Mouse (Mus musculus) ovary, adult 18-20 months (tissue): ENCODE results near the gene Tbc1d23.

Experiments used
- DNase-seq: peaks from one replicate; pipeline ENCODE4 v3.0.0; 2022; ENCODE audit warnings: low spot score, mixed read lengths

Gene Tbc1d23

DNA sequence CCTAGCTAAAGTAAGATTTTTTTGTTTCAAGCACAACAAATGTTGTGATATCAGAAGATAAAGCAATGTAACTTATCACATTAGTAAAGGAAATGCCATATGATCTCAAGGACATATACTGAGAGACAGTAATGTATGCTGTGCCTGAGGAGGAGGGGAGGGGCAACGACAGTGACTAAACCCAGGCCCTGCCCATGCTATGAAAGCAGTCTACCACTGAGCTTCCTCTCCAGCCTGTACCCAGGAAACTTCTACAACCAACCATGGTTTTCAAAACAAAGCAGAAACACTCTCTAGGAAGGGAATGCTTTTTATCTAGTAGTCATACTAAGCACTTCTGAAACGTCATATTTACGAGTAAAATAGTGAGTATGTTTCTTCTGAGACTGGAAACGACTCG, 68.5 kb downstream of the Tbc1d23 start:
- DNase-seq: no peak

- DNase-seq: no peak
These were observed 71.5 kb downstream of the Tbc1d23 start for GRCm38 (mm10) chr16:57159835-57160234.

DNA sequence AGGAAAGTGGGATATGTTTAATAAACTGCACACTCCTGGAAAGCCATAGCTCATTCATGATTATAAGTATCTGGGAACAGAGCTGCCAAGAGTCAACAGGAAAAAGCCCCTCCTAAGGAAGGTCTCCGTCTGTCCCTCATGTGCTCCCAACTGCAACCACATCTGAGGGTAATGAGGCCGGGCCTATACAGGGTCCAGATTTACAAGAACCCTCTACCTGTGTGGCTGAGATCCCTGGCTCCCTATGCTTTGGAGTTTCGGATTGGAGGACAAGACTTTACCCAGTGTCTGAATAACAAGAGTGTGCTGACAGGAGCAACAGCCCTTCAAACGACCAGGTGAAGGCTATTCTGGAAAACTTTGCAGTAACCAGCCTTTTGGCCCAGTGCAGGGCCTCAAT, 73.6 kb downstream of the Tbc1d23 start:
- no peak for DNase-seq

DNA sequence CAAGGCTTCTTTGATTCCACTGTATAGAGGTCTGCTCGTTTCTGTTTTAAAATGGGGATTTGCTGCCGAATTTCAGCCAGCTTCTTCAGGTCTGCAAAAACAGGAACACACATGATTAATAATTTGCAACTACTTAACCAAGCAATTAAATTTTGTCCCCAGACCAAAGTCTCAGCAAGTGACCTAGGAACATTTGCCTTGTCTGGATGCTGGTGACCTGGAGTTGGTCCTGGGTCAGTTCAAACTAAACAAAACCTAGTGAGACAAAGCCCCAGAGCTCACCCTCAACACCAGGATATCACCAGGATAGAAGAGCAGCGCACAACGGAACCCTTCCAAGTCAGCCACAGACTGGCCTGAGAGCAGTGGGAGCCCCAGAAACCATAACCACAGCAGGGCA, 74.2 kb downstream of the Tbc1d23 start:
- no peak for DNase-seq

- no peak for DNase-seq
These were observed 75.4 kb downstream of the Tbc1d23 start for GRCm38 (mm10) chr16:57155899-57156298.

GRCm38 (mm10) chr16:57151437-57151836, 79.9 kb downstream of the Tbc1d23 start:
- no peak for DNase-seq

GRCm38 (mm10) chr16:57144741-57145140, 86.6 kb downstream of the Tbc1d23 start:
- no peak for DNase-seq

- no peak for DNase-seq
These were observed 97.7 kb downstream of the Tbc1d23 start for GRCm38 (mm10) chr16:57133611-57134010.

- no peak for DNase-seq
These were observed 99.0 kb downstream of the Tbc1d23 start for GRCm38 (mm10) chr16:57132326-57132725.

DNA sequence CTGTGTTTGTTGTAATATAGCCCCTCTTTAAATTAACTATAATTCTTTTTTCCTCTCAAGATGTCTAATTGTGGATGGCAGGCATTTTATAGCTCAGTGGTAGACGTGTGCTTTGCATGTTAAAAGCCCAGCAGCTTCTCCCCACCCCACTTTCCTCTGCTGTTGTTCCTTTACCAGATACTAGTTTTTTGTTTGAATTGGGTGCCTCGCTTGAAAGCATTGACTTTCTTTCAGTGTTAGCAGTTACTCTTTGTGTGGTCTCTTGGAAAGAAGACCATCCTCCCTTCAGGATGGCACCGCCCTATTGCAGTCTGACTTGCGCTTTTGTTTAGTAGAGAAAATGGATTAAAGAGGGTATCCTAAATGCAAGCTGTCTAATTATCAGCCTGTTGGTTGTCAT, 99.8 kb downstream of the Tbc1d23 start:
- DNase-seq: no peak

DNA sequence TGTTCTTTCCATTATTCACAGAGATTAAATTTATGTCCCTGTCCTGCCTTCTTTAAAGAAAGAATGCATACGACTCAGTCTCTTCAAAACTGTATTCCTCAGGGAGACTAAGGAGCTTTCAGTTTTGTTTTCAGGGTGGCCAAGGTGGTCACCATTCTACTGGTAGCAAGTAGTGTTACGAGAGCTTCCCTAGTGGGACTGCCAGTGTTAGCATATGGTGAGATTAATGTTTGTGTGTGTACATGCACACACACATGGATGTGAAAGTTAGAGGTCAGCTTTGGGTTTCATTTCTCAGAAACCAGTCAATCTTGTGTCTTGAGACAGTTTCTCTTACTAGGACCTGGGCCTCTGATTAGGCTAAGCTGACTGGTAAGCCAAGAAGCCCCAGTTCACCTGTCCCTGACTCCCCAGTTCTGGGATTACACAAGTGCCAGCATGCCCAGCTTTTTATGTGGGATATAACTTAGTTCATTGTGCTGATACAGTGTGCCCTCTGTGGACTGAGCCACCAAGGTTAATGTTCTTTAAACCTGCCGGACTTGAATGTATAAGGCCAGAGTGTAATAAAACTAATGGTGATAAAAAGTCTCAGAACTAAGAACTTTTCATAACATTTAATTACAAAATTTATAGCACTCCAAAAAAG, 100.4 kb downstream of the Tbc1d23 start:
- DNase-seq: no peak

GRCm38 (mm10) chr16:57127825-57128224, 103.5 kb downstream of the Tbc1d23 start:
- no peak for DNase-seq

- DNase-seq: no peak
These were observed 105.0 kb downstream of the Tbc1d23 start for GRCm38 (mm10) chr16:57126268-57126667.

- no peak for DNase-seq
These were observed 108.4 kb downstream of the Tbc1d23 start for GRCm38 (mm10) chr16:57122682-57123445.

GRCm38 (mm10) chr16:57121816-57122415, 109.4 kb downstream of the Tbc1d23 start:
- no peak for DNase-seq

DNA sequence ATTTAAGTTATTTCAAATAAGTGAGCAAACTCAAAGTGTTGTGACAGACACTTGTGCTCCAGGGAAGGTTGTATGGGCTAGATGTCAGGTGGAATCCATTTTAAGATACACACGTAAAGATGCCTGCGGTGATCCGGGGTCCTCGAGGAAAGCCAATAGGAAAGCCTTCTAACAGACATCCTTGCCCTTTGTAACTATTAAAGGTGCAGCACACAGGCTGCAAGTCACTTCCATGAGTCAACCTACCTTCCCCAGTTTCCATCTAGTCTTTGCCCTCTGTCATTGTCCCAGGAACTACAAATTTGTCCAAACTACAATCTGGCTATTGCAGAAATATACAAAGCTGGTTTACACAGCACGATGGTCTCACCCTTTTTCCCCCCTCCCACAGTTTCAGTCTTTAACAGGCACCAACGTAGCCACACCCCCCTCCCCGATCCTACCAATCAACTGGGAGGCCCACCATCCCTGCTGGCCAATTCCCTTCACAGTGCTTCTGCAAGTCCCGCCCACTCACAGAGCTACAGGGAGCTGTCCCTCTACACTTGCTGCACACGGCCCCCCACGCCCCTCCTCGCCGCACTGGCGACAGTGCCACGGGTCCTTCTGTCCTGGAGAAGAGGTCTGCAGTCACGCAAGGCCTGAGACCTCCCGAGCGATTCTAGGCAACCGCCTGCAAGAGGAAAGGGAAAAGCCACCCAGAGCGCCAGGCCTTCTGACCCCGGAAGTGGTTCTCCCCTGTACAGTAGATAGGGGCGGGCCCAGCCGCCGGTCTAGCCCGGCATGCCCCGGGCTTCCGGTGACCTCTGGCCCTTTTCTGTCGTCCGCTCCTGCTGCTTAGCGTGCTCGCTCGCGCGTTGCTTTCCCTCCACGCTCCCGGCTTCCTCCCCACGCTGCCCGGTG, 110.1 kb downstream of the Tbc1d23 start, which contains the start of gene Tomm70a:
Gene Tomm70a (plus strand): TSS at position 791 of the 903 bp plus-strand sequence.
- peak; percentile 89 for DNase-seq
